Comparison of ENCODE assay signal across 8 mouse cellular contexts in the genomic region with DNA sequence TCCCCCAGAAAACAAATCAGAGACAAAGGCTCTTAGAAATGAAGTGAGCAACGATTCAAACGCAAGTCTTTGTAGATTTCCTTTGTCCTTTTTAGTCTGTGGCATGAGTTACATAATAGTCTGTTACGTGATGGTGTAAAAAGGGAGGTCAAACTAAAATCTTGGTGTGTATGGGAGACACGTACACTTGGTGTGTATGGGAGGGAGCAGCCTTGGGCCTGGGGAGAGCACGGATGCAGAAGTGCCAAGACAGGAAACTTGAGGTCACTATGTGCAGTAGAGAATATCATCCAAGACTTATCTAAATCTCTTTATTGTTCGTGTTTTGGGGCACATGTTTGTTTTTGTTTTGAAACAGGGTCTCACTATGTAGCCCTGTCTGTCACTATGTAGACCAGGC. TPM values are rescaled to one million over a fixed set of nuclear protein-coding genes. Genes with fewer than 3 reads are reported as not detected.
DNase-seq lines count a peak whose midpoint lies in the region; ATAC-seq and TF ChIP-seq lines count a peak whose summit lies in the region.

No protein-coding gene starts in this region.

- 16% methylated on average over 6 of the region's 6 CpGs for WGBS in lung, postnatal 0 days
- WGBS in limb, embryonic 10.5 days: 33% methylated on average over 6 of the region's 6 CpGs
- 15% methylated on average over 6 of the region's 6 CpGs for WGBS in olfactory bulb, adult 2 months

- H3K9ac ChIP-seq in lung, postnatal 0 days (replicated peaks; ENCODE audit: low read depth): 0 out of 2 replicates have a peak overlapping the region, but pooled peaks have one; percentile 82

- H3K4me3 ChIP-seq in lung, postnatal 0 days (ENCODE audit: low read depth, low read length): peak overlapping the region; percentile 62
- H3K4me3 ChIP-seq in limb, embryonic 10.5 days: peak overlapping the region; percentile 93
- H3K4me3 ChIP-seq in olfactory bulb, adult 2 months (ENCODE audit: insufficient read depth, low read depth, low read length): peak overlapping the region; percentile 85

- TF ChIP-seq CTCF in lung, postnatal 0 days (IDR thresholded peaks at IDR 0.05): no peak
- no peak for TF ChIP-seq CTCF in olfactory bulb, adult 2 months (IDR thresholded peaks at IDR 0.05; ENCODE audit: insufficient read depth, low read depth, low read length)

- no peak for ATAC-seq in lung, postnatal 0 days
- 0 out of 2 replicates have a peak, but pooled peaks have one; percentile 18 for ATAC-seq in erythroid progenitor cell, adult 5-6 weeks (replicated peaks; ENCODE audit: low FRiP score, poor library complexity, severe bottlenecking)

- no peak for DNase-seq in lung, postnatal 0 days (ENCODE audit: low spot score)
- no peak for DNase-seq in lung, postnatal 4 days
- DNase-seq in limb, embryonic 10.5 days (ENCODE audit: low spot score): no peak
- no peak for DNase-seq in frontal cortex, postnatal 10 days (ENCODE audit: low spot score in 2 of 2)
- DNase-seq in cerebellum, postnatal 14 days: no peak
- no peak for DNase-seq in spleen, adult 12 weeks (ENCODE audit: low spot score)

- no peaks in the 10 kb centered on the region for H3K36me3 ChIP-seq in lung, postnatal 0 days (ENCODE audit: insufficient read depth, low read length)
- peaks cover 29% of the 10 kb centered on the region for H3K36me3 ChIP-seq in limb, embryonic 10.5 days

- peak overlapping the region; percentile 90 for H3K27ac ChIP-seq in lung, postnatal 0 days (ENCODE audit: low read length)
- H3K27ac ChIP-seq in limb, embryonic 10.5 days: peak overlapping the region; percentile 93
- peak overlapping the region; percentile 78 for H3K27ac ChIP-seq in olfactory bulb, adult 2 months (ENCODE audit: insufficient read depth, low read depth, low read length)

- H3K4me1 ChIP-seq in lung, postnatal 0 days (ENCODE audit: insufficient read depth, low read depth, low read length): peaks cover 4% of the 10 kb centered on the region; the same call in 1 of the 2 replicates
- H3K4me1 ChIP-seq in limb, embryonic 10.5 days: peaks cover 47% of the 10 kb centered on the region
- peaks cover 14% of the 10 kb centered on the region for H3K4me1 ChIP-seq in olfactory bulb, adult 2 months (ENCODE audit: control insufficient read depth, insufficient read depth, low read length)

- H3K9me3 ChIP-seq in lung, postnatal 0 days (ENCODE audit: low read length): no peaks in the 10 kb centered on the region
- H3K9me3 ChIP-seq in limb, embryonic 10.5 days (replicated peaks): no peaks in the 10 kb centered on the region

- no peak for TF ChIP-seq POLR2A in olfactory bulb, adult 2 months (IDR thresholded peaks at IDR 0.05; ENCODE audit: insufficient read depth, low read depth, low read length)

- TF ChIP-seq EP300 in lung, postnatal 0 days (IDR thresholded peaks at IDR 0.05): no peak; the same call in 1 of the 2 replicates

- no peaks in the 10 kb centered on the region for H3K27me3 ChIP-seq in lung, postnatal 0 days (replicated peaks; ENCODE audit: insufficient read depth, low read length)
- H3K27me3 ChIP-seq in limb, embryonic 10.5 days (ENCODE audit: low read depth, poor library complexity, severe bottlenecking): no peaks in the 10 kb centered on the region

- H3K4me2 ChIP-seq in lung, postnatal 0 days (replicated peaks; ENCODE audit: low read depth, low read length): peak overlapping the region; percentile 82

RNA-seq across cellular contexts. Expression of a gene that starts 0.5 kb away (rescaled TPM):
- polyA plus RNA-seq in lung, postnatal 0 days (2015; fragmentation: Nextera tagmentation; extraction: Ambion mirVana): 47.2 and 58.1 TPM in 2 replicates
- 5.0 and 10.1 TPM in 2 replicates for total RNA-seq in erythroid progenitor cell, adult 5-6 weeks (2015; ENCODE audit: low replicate concordance)
- total RNA-seq in erythroid progenitor cell, adult 5-6 weeks (2017; ENCODE audit: low replicate concordance): 9.8 and 11.3 TPM in 2 replicates
- 93.7 and 98.5 TPM in 2 replicates for polyA plus RNA-seq in limb, embryonic 10.5 days (2016; fragmentation: Nextera tagmentation; extraction: Ambion mirVana)
- not detected in 2 replicates for polyA plus RNA-seq in olfactory bulb, adult 2 months (2012; ENCODE audit: insufficient read depth, insufficient read length, low replicate concordance, missing spikeins)

RNA-seq across cellular contexts. Expression of a gene that starts 15.2 kb away (rescaled TPM):
- polyA plus RNA-seq in lung, postnatal 0 days (2015; fragmentation: Nextera tagmentation; extraction: Ambion mirVana): 3.1 and 3.3 TPM in 2 replicates
- total RNA-seq in erythroid progenitor cell, adult 5-6 weeks (2015; ENCODE audit: low replicate concordance): 0.84 TPM in 1 of 2 replicates, not detected in the other
- total RNA-seq in erythroid progenitor cell, adult 5-6 weeks (2017; ENCODE audit: low replicate concordance): 1.8 TPM in 1 of 2 replicates, not detected in the other
- 2.0 and 2.5 TPM in 2 replicates for polyA plus RNA-seq in limb, embryonic 10.5 days (2016; fragmentation: Nextera tagmentation; extraction: Ambion mirVana)
- polyA plus RNA-seq in olfactory bulb, adult 2 months (2012; ENCODE audit: insufficient read depth, insufficient read length, low replicate concordance, missing spikeins): not detected in 2 replicates

RNA-seq across cellular contexts. Expression of a gene that starts 37.4 kb away (rescaled TPM):
- 7.8 and 18.7 TPM in 2 replicates for polyA plus RNA-seq in lung, postnatal 0 days (2015; fragmentation: Nextera tagmentation; extraction: Ambion mirVana)
- 4.2 TPM in 1 of 2 replicates, not detected in the other for total RNA-seq in erythroid progenitor cell, adult 5-6 weeks (2015; ENCODE audit: low replicate concordance)
- 8.1 TPM in 1 of 2 replicates, not detected in the other for total RNA-seq in erythroid progenitor cell, adult 5-6 weeks (2017; ENCODE audit: low replicate concordance)
- 0.84 and 1.7 TPM in 2 replicates for polyA plus RNA-seq in limb, embryonic 10.5 days (2016; fragmentation: Nextera tagmentation; extraction: Ambion mirVana)
- not detected in 2 replicates for polyA plus RNA-seq in olfactory bulb, adult 2 months (2012; ENCODE audit: insufficient read depth, insufficient read length, low replicate concordance, missing spikeins)
